Comparison of ENCODE assay signal across 8 mouse cellular contexts in the genomic region with DNA sequence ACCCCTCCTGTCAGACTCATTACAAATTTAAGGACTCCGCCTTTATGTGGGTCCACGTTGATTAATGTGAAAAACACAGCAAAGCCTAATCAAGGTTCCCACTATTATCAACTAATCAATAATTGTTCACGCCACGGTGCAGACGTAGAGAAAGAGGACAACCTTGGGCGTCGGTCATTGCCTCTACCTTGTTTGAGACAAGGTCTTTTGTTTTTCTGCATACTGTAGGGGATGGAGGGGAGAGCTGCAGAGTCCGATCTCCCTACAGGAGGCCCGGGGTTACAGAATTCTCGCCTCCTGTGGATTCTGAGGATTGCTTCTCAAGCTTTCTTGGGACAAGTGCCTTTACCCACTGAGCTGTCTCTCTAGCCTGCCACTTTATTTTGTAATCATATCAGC. TPM values are rescaled to one million over a fixed set of nuclear protein-coding genes. Genes with fewer than 3 reads are reported as not detected.
DNase-seq lines count a peak whose midpoint lies in the region; ATAC-seq and TF ChIP-seq lines count a peak whose summit lies in the region.

No protein-coding gene starts in this region.

- no peaks in the 10 kb centered on the region for H3K36me3 ChIP-seq in heart, embryonic 16.5 days (ENCODE audit: control insufficient read depth, insufficient read depth)
- H3K36me3 ChIP-seq in G1E (replicated peaks) = peaks cover 29% of the 10 kb centered on the region
- peaks cover 10% of the 10 kb centered on the region for H3K36me3 ChIP-seq in forebrain, embryonic 12.5 days (replicated peaks)
- peaks cover 6% of the 10 kb centered on the region; the same call in 1 of the 2 replicates for H3K36me3 ChIP-seq in liver, embryonic 11.5 days (ENCODE audit: control insufficient read depth, insufficient read depth, low read length)

- no peak for TF ChIP-seq CTCF in G1E (IDR thresholded peaks at IDR 0.05; ENCODE audit: low read depth, low read length)

- H3K4me3 ChIP-seq in heart, embryonic 16.5 days (ENCODE audit: low read length) = peak overlapping the region; percentile 75
- H3K4me3 ChIP-seq in G1E (ENCODE audit: low read depth, low read length) = peak overlapping the region; percentile 86
- peak overlapping the region; percentile 82 for H3K4me3 ChIP-seq in forebrain, embryonic 12.5 days (replicated peaks)
- H3K4me3 ChIP-seq in liver, embryonic 11.5 days (ENCODE audit: low read depth, low read length) = peak overlapping the region; percentile 81

- DNase-seq in heart, adult 9 months (ENCODE audit: low spot score in 2 of 2) = no peak
- no peak for DNase-seq in G1E (ENCODE audit: low spot score)
- no peak for DNase-seq in liver, embryonic 11.5 days (ENCODE audit: low spot score)
- DNase-seq in right cerebral cortex, postnatal 36 days (ENCODE audit: low spot score in 2 of 2) = no peak
- DNase-seq in urinary bladder, postnatal 4 days (ENCODE audit: low spot score in 2 of 2) = no peak

- peak overlapping the region; percentile 81 for H3K9ac ChIP-seq in heart, embryonic 16.5 days (ENCODE audit: low read length)
- peak overlapping the region; percentile 76 for H3K9ac ChIP-seq in forebrain, embryonic 12.5 days
- peak overlapping the region; percentile 83 for H3K9ac ChIP-seq in liver, embryonic 11.5 days (ENCODE audit: low read depth, low read length)

- H3K27me3 ChIP-seq in heart, embryonic 16.5 days (ENCODE audit: control insufficient read depth, insufficient read depth, low read length) = no peaks in the 10 kb centered on the region
- no peaks in the 10 kb centered on the region for H3K27me3 ChIP-seq in G1E (ENCODE audit: insufficient read depth, low read length)
- H3K27me3 ChIP-seq in forebrain, embryonic 12.5 days = no peaks in the 10 kb centered on the region
- H3K27me3 ChIP-seq in liver, embryonic 11.5 days (replicated peaks; ENCODE audit: control insufficient read depth, insufficient read depth, low read length) = no peaks in the 10 kb centered on the region

- H3K4me1 ChIP-seq in heart, embryonic 16.5 days (ENCODE audit: control insufficient read depth, insufficient read depth, low read length) = peaks cover 8% of the 10 kb centered on the region
- H3K4me1 ChIP-seq in G1E (ENCODE audit: insufficient read depth, low read depth, low read length) = peaks cover 77% of the 10 kb centered on the region
- peaks cover 9% of the 10 kb centered on the region; the same call in 1 of the 2 replicates for H3K4me1 ChIP-seq in forebrain, embryonic 12.5 days
- peaks cover 27% of the 10 kb centered on the region for H3K4me1 ChIP-seq in liver, embryonic 11.5 days (replicated peaks; ENCODE audit: control insufficient read depth, insufficient read depth, low read length)

- H3K27ac ChIP-seq in heart, embryonic 16.5 days (ENCODE audit: low read length) = no peak overlapping the region; the same call in 1 of the 2 replicates
- H3K27ac ChIP-seq in forebrain, embryonic 12.5 days = peak overlapping the region; percentile 73
- H3K27ac ChIP-seq in liver, embryonic 11.5 days (ENCODE audit: low read depth, low read length) = peak overlapping the region; percentile 99

- no peaks in the 10 kb centered on the region for H3K9me3 ChIP-seq in heart, embryonic 16.5 days (replicated peaks; ENCODE audit: control insufficient read depth, low read length)
- no peaks in the 10 kb centered on the region for H3K9me3 ChIP-seq in G1E (replicated peaks)
- no peaks in the 10 kb centered on the region for H3K9me3 ChIP-seq in forebrain, embryonic 12.5 days
- H3K9me3 ChIP-seq in liver, embryonic 11.5 days (ENCODE audit: control insufficient read depth, low read length) = no peaks in the 10 kb centered on the region

- ATAC-seq in heart, embryonic 16.5 days (replicated peaks; ENCODE audit: extremely low read depth, insufficient read depth, low FRiP score) = no peak
- ATAC-seq in G1E (ENCODE audit: extremely low read depth, insufficient number of reproducible peaks, low FRiP score, poor library complexity, severe bottlenecking) = no peak
- ATAC-seq in forebrain, embryonic 12.5 days (ENCODE audit: low FRiP score) = peak; percentile 22
- ATAC-seq in liver, embryonic 11.5 days (replicated peaks; ENCODE audit: low FRiP score) = no peak
- no peak for ATAC-seq in granulocyte monocyte progenitor cell, adult 5-6 weeks (replicated peaks; ENCODE audit: poor library complexity, severe bottlenecking)

- WGBS in heart, embryonic 16.5 days = 4% methylated on average over 10 of the region's 10 CpGs
- 3% methylated on average over 10 of the region's 10 CpGs for WGBS in forebrain, embryonic 12.5 days
- WGBS in liver, embryonic 11.5 days = 4% methylated on average over 10 of the region's 10 CpGs

- peak overlapping the region; percentile 89 for H3K4me2 ChIP-seq in heart, embryonic 16.5 days (ENCODE audit: low read depth, low read length)
- peak overlapping the region; percentile 67 for H3K4me2 ChIP-seq in forebrain, embryonic 12.5 days
- H3K4me2 ChIP-seq in liver, embryonic 11.5 days = peak overlapping the region; percentile 72

RNA-seq across cellular contexts. Expression of a gene that starts 0.7 kb away (rescaled TPM):
- polyA plus RNA-seq in heart, embryonic 16.5 days (2015; fragmentation: Nextera tagmentation; extraction: Ambion mirVana) = 23.9 and 25.2 TPM in 2 replicates
- total RNA-seq in G1E (2014; fragmentation: Nextera tagmentation) (126 and 147 TPM in 2 replicates), G1E (2017) (36.4 and 45.5 TPM in 2 replicates)
- polyA plus RNA-seq in G1E (2012) = 2.3 and 4.2 TPM in 2 replicates
- 64.1 and 68.2 TPM in 2 replicates for polyA plus RNA-seq in forebrain, embryonic 12.5 days (2016; fragmentation: Nextera tagmentation; extraction: Ambion mirVana)
- polyA plus RNA-seq in liver, embryonic 11.5 days (2014; fragmentation: Nextera tagmentation; extraction: Ambion mirVana) = 45.8 and 49.9 TPM in 2 replicates
- 27.0 and 29.7 TPM in 2 replicates for total RNA-seq in granulocyte monocyte progenitor cell, adult 5-6 weeks (2014; fragmentation: Nextera tagmentation)
- 22.8 and 50.5 TPM in 2 replicates for total RNA-seq in granulocyte monocyte progenitor cell, adult 5-6 weeks (2017)

RNA-seq across cellular contexts. Expression of a gene that starts 6.9 kb away (rescaled TPM):
- polyA plus RNA-seq in heart, embryonic 16.5 days (2015; fragmentation: Nextera tagmentation; extraction: Ambion mirVana) = not detected in 2 replicates
- total RNA-seq in G1E (2014; fragmentation: Nextera tagmentation) (not detected in 2 replicates), G1E (2017) (0.35 TPM in 1 of 2 replicates, not detected in the other)
- not detected in 2 replicates for polyA plus RNA-seq in G1E (2012)
- not detected in 2 replicates for polyA plus RNA-seq in forebrain, embryonic 12.5 days (2016; fragmentation: Nextera tagmentation; extraction: Ambion mirVana)
- polyA plus RNA-seq in liver, embryonic 11.5 days (2014; fragmentation: Nextera tagmentation; extraction: Ambion mirVana) = not detected in 2 replicates
- total RNA-seq in granulocyte monocyte progenitor cell, adult 5-6 weeks (2014; fragmentation: Nextera tagmentation) = not detected in 2 replicates
- total RNA-seq in granulocyte monocyte progenitor cell, adult 5-6 weeks (2017) = not detected in 2 replicates
